Mouse (Mus musculus): ENCODE data around the gene Moxd2. TPM values are rescaled to one million over a fixed set of nuclear protein-coding genes. Genes with fewer than 3 reads are reported as not detected.

The Moxd2 gene
- not detected in 2 replicates for polyA plus RNA-seq (2014; fragmentation: Nextera tagmentation; extraction: Ambion mirVana)

DNA sequence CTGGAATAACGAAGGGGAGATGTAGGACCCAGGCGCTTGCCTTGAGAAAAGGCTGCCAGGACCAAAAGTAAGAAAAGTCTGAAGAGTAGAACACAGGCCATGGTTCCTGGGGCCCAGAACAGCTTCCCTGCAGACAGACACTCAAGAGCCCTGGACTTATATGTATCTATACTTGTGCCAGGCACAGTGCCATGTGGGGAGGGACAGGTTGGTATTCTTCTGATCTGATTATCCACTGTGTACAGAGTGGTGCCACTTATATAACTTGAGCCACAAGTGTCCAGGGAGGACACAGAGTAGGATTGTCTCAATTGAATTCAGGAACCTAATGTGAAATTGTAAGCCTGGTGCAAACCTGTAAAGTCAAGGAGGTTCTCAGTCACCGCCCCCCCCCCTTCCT lies at the start of gene Moxd2:
Gene Moxd2, minus strand, starts transcription at position 101 of the 400 bp plus-strand sequence.
- Histone ChIP-seq H3K36me3 (ENCODE audit: control insufficient read depth, insufficient read depth, low read length) (no peaks in the 10 kb centered on the region), H3K4me1 (ENCODE audit: control insufficient read depth, insufficient read depth, low read length) (no peaks in the 10 kb centered on the region), H3K9me3 (ENCODE audit: control insufficient read depth, low read length) (no peaks in the 10 kb centered on the region), H3K4me3 (ENCODE audit: low read depth, low read length) (no peak within 1 kb of the TSS), H3K27ac (ENCODE audit: low read depth, low read length) (no peak within 1 kb of the TSS), H3K9ac (replicated peaks; ENCODE audit: low read depth, low read length) (no peak within 1 kb of the TSS), H3K27me3 (ENCODE audit: control insufficient read depth, insufficient read depth, low read length) (no peaks in the 10 kb centered on the region), H3K4me2 (ENCODE audit: low read depth, low read length) (no peak within 1 kb of the TSS)
- WGBS, result 93% methylated on average over 3 of the region's 3 CpGs
- no peak for ATAC-seq (ENCODE audit: low read depth)

- Histone ChIP-seq H3K4me2 (ENCODE audit: low read depth, low read length) (no peak overlapping the region), H3K9me3 (ENCODE audit: control insufficient read depth, low read length) (no peaks in the 10 kb centered on the region), H3K4me1 (ENCODE audit: control insufficient read depth, insufficient read depth, low read length) (no peaks in the 10 kb centered on the region), H3K36me3 (ENCODE audit: control insufficient read depth, insufficient read depth, low read length) (no peaks in the 10 kb centered on the region), H3K27me3 (ENCODE audit: control insufficient read depth, insufficient read depth, low read length) (no peaks in the 10 kb centered on the region), H3K9ac (replicated peaks; ENCODE audit: low read depth, low read length) (no peak overlapping the region), H3K4me3 (ENCODE audit: low read depth, low read length) (no peak overlapping the region), H3K27ac (ENCODE audit: low read depth, low read length) (no peak overlapping the region)
- ATAC-seq (ENCODE audit: low read depth), result no peak
- WGBS, result 86% methylated on average over 4 of the region's 4 CpGs
Measured at GRCm38 (mm10) chr6:40919954-40920353, 32.7 kb upstream of the Moxd2 start.

- Histone ChIP-seq H3K36me3 (ENCODE audit: control insufficient read depth, insufficient read depth, low read length) (no peaks in the 10 kb centered on the region), H3K4me1 (ENCODE audit: control insufficient read depth, insufficient read depth, low read length) (no peaks in the 10 kb centered on the region), H3K9me3 (ENCODE audit: control insufficient read depth, low read length) (no peaks in the 10 kb centered on the region), H3K4me2 (ENCODE audit: low read depth, low read length) (no peak within 1 kb of the TSS), H3K27ac (ENCODE audit: low read depth, low read length) (no peak within 1 kb of the TSS), H3K4me3 (ENCODE audit: low read depth, low read length) (no peak within 1 kb of the TSS), H3K9ac (replicated peaks; ENCODE audit: low read depth, low read length) (no peak within 1 kb of the TSS), H3K27me3 (ENCODE audit: control insufficient read depth, insufficient read depth, low read length) (no peaks in the 10 kb centered on the region)
- no peak for ATAC-seq (ENCODE audit: low read depth)
Measured at GRCm38 (mm10) chr6:40900287-40900686, 13.0 kb upstream of the Moxd2 start, which contains the start of gene Prss58. Gene Prss58, minus strand, starts transcription at chr6:40900387.

DNA sequence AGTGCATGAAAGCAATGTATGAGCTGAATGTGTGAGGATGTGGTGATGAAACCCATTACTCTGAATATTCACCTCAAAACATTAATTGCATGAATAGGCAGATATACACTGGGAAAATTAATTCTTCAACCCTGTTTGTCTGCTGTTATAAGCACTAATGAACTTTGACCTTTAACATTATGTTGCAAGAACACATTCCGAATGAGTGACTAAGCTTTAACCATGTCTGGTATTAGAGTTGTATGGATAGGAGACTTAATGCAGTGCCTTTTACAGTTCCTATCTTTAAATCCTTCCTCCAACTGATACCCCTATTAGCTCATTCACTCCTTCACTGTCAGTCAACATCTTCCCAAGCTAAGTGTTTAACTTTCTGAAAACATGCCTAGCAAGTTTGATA lies 7.4 kb upstream of the Moxd2 start:
- ATAC-seq (ENCODE audit: low read depth), result no peak
- Histone ChIP-seq H3K36me3 (ENCODE audit: control insufficient read depth, insufficient read depth, low read length) (no peaks in the 10 kb centered on the region), H3K9me3 (ENCODE audit: control insufficient read depth, low read length) (no peaks in the 10 kb centered on the region), H3K27me3 (ENCODE audit: control insufficient read depth, insufficient read depth, low read length) (no peaks in the 10 kb centered on the region), H3K4me3 (ENCODE audit: low read depth, low read length) (no peak overlapping the region), H3K4me1 (ENCODE audit: control insufficient read depth, insufficient read depth, low read length) (no peaks in the 10 kb centered on the region), H3K9ac (replicated peaks; ENCODE audit: low read depth, low read length) (no peak overlapping the region), H3K4me2 (ENCODE audit: low read depth, low read length) (no peak overlapping the region), H3K27ac (ENCODE audit: low read depth, low read length) (no peak overlapping the region)
- 87% methylated on average over 1 of the region's 1 CpGs for WGBS

- Histone ChIP-seq H3K4me3 (ENCODE audit: low read depth, low read length) (no peak overlapping the region), H3K9me3 (ENCODE audit: control insufficient read depth, low read length) (no peaks in the 10 kb centered on the region), H3K27ac (ENCODE audit: low read depth, low read length) (no peak overlapping the region), H3K36me3 (ENCODE audit: control insufficient read depth, insufficient read depth, low read length) (no peaks in the 10 kb centered on the region), H3K27me3 (ENCODE audit: control insufficient read depth, insufficient read depth, low read length) (no peaks in the 10 kb centered on the region), H3K9ac (replicated peaks; ENCODE audit: low read depth, low read length) (no peak overlapping the region), H3K4me2 (ENCODE audit: low read depth, low read length) (no peak overlapping the region), H3K4me1 (ENCODE audit: control insufficient read depth, insufficient read depth, low read length) (no peaks in the 10 kb centered on the region)
- ATAC-seq (ENCODE audit: low read depth), result no peak
- 43% methylated on average over 7 of the region's 7 CpGs for WGBS
Measured at GRCm38 (mm10) chr6:40893577-40893976, 6.3 kb upstream of the Moxd2 start.

GRCm38 (mm10) chr6:40891754-40892153 lies 4.5 kb upstream of the Moxd2 start:
- no peak overlapping the region for H3K9ac ChIP-seq (replicated peaks; ENCODE audit: low read depth, low read length)
- WGBS, result 92% methylated on average over 4 of the region's 4 CpGs
- ATAC-seq (ENCODE audit: low read depth), result no peak
- no peak overlapping the region for H3K4me3 ChIP-seq (ENCODE audit: low read depth, low read length)
- no peaks in the 10 kb centered on the region for H3K36me3 ChIP-seq (ENCODE audit: control insufficient read depth, insufficient read depth, low read length)
- no peak overlapping the region for H3K27ac ChIP-seq (ENCODE audit: low read depth, low read length)
- H3K4me2 ChIP-seq (ENCODE audit: low read depth, low read length), result no peak overlapping the region
- H3K4me1 ChIP-seq (ENCODE audit: control insufficient read depth, insufficient read depth, low read length), result no peaks in the 10 kb centered on the region
- H3K9me3 ChIP-seq (ENCODE audit: control insufficient read depth, low read length), result no peaks in the 10 kb centered on the region
- no peaks in the 10 kb centered on the region for H3K27me3 ChIP-seq (ENCODE audit: control insufficient read depth, insufficient read depth, low read length)

DNA sequence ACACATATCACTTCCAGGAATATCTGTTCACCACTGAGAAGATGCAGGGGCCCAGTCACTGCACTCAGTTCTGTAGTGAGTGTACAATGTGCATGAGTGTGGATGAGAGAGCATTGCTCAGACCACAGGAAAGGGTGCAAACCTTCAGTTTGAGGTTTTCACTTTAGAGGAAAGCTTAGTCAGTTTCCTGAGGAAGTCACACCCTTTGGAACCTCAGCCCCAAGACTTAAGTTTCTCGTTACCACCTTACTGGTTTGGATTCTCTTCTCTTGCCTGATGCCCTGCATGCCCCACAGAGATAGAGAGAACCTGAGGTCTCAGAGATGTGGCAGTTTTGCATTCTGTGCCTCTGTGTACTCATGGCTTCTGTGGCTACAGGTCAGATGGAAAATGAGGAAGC lies 3.7 kb upstream of the Moxd2 start:
- H3K4me1 ChIP-seq (ENCODE audit: control insufficient read depth, insufficient read depth, low read length), result no peaks in the 10 kb centered on the region
- H3K9me3 ChIP-seq (ENCODE audit: control insufficient read depth, low read length), result no peaks in the 10 kb centered on the region
- no peaks in the 10 kb centered on the region for H3K27me3 ChIP-seq (ENCODE audit: control insufficient read depth, insufficient read depth, low read length)
- no peak overlapping the region for H3K4me2 ChIP-seq (ENCODE audit: low read depth, low read length)
- no peaks in the 10 kb centered on the region for H3K36me3 ChIP-seq (ENCODE audit: control insufficient read depth, insufficient read depth, low read length)
- ATAC-seq (ENCODE audit: low read depth), result no peak
- no peak overlapping the region for H3K9ac ChIP-seq (replicated peaks; ENCODE audit: low read depth, low read length)
- H3K4me3 ChIP-seq (ENCODE audit: low read depth, low read length), result no peak overlapping the region
- WGBS, result 89% methylated on average over 1 of the region's 1 CpGs
- H3K27ac ChIP-seq (ENCODE audit: low read depth, low read length), result no peak overlapping the region

- Histone ChIP-seq H3K9me3 (ENCODE audit: control insufficient read depth, low read length) (no peaks in the 10 kb centered on the region), H3K4me1 (ENCODE audit: control insufficient read depth, insufficient read depth, low read length) (no peaks in the 10 kb centered on the region), H3K9ac (replicated peaks; ENCODE audit: low read depth, low read length) (no peak overlapping the region), H3K36me3 (ENCODE audit: control insufficient read depth, insufficient read depth, low read length) (no peaks in the 10 kb centered on the region), H3K27ac (ENCODE audit: low read depth, low read length) (no peak overlapping the region), H3K4me3 (ENCODE audit: low read depth, low read length) (no peak overlapping the region), H3K27me3 (ENCODE audit: control insufficient read depth, insufficient read depth, low read length) (no peaks in the 10 kb centered on the region), H3K4me2 (ENCODE audit: low read depth, low read length) (no peak overlapping the region)
- no peak for ATAC-seq (ENCODE audit: low read depth)
Measured at GRCm38 (mm10) chr6:40845283-40845682, 42.0 kb downstream of the Moxd2 start.
